Mouse (Mus musculus): ENCODE data around the gene Anpep.

DNA sequence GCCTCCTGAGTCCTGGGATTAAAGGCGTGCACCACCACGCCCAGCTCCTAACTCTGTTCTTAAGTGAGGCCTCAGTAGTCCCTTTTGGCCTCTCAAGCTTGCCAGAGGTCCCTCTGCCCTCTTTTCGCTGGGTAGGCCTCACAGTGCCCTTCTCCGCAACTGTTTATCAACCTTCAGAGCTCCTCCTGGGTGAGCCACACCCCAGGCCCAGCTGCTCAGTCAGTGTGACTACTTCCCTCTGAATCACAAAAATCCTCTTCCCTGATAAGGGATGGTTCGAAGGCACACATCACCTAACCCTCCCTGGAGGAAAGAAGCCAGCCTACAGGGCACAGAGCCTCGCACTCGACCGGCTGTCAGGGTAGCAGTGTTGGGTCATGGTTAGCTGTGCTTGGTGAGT, 935 bp upstream of the Anpep start:
- TF ChIP-seq CTCF (IDR thresholded peaks at IDR 0.05; ENCODE audit: extremely low read depth, insufficient read length, insufficient replicate concordance, low read depth, low read length) (no peak), POLR2A (IDR thresholded peaks at IDR 0.05; ENCODE audit: low read depth, low read length) (no peak)
